Mouse (Mus musculus): ENCODE measurements around the gene Mmp28.

Gene Mmp28

GRCm38 (mm10) chr11:83409087-83409754 lies 53.6 kb downstream of the Mmp28 start, which contains the start of gene Rasl10b:
Rasl10b (plus strand) TSS chr11:83409137.
- peak; percentile 30 for DNase-seq (ENCODE audit: low read depth, low spot score)

GRCm38 (mm10) chr11:83408242-83408641 lies 54.6 kb downstream of the Mmp28 start:
- DNase-seq (ENCODE audit: low read depth, low spot score) = no peak

GRCm38 (mm10) chr11:83406391-83406790 lies 56.5 kb downstream of the Mmp28 start:
- DNase-seq (ENCODE audit: low read depth, low spot score) = no peak

- DNase-seq (ENCODE audit: low read depth, low spot score) = no peak
These were observed 59.1 kb downstream of the Mmp28 start for GRCm38 (mm10) chr11:83403787-83404186.

- DNase-seq (ENCODE audit: low read depth, low spot score) = no peak
These were observed 64.1 kb downstream of the Mmp28 start for GRCm38 (mm10) chr11:83398724-83399123.

- no peak for DNase-seq (ENCODE audit: low read depth, low spot score)
These were observed 65.2 kb downstream of the Mmp28 start for GRCm38 (mm10) chr11:83397626-83398025.

- DNase-seq (ENCODE audit: low read depth, low spot score) = peak; percentile 43
These were observed 68.0 kb downstream of the Mmp28 start for GRCm38 (mm10) chr11:83394802-83395439.

- no peak for DNase-seq (ENCODE audit: low read depth, low spot score)
These were observed 69.8 kb downstream of the Mmp28 start for GRCm38 (mm10) chr11:83393062-83393461.
